Mouse (Mus musculus) spleen, postnatal 10 days (tissue): ENCODE measurements around the gene Polr3gl.

Source experiments
- DNase-seq, 2 experiments: peaks; one replicate each; pipeline ENCODE4 v3.0.0; 2021 to 2022; ENCODE audit warnings: low spot score in 2 of 2

Polr3gl gene

DNA sequence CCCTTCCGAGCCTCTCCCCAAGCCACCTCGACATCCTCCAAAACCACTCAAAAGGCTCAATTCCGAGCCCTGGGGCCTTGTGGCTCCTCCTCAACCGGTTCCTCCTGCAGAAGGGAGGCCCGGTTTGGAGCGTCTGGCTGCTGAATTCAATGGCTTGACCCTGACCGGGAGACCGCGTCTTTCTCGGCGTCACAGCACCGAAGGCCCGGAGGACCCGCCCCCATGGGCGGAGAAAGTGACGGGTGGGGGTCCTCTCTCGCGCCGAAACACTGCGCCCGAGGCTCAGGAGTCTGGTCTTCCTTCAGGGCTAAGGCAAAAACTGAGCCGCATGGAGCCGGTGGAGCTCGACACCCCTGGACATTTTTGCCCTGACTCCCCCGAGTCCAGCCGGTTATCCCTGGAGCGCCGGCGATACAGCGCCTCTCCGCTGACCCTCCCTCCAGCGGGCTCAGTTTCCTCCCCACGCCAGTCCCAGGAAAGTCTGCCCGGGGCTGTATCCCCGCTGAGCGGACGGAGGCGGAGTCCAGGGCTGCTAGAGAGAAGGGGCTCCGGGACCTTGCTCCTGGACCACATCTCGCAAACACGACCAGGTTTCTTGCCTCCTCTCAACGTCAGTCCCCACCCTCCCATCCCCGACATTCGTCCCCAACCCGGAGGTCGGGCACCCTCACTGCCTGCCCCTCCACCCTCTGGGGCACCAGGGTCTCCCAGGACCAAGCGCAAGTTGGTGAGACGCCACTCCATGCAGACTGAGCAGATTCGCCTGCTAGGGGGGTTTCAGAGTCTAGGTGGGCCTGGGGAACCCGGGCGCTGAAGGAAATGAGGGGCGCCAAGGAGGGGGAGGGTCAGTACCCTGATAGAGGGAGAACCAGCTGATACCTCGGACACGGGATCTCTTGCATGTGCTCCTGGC lies 4.4 kb upstream of the Polr3gl start:
- DNase-seq = peak; percentile 11 to 29

DNA sequence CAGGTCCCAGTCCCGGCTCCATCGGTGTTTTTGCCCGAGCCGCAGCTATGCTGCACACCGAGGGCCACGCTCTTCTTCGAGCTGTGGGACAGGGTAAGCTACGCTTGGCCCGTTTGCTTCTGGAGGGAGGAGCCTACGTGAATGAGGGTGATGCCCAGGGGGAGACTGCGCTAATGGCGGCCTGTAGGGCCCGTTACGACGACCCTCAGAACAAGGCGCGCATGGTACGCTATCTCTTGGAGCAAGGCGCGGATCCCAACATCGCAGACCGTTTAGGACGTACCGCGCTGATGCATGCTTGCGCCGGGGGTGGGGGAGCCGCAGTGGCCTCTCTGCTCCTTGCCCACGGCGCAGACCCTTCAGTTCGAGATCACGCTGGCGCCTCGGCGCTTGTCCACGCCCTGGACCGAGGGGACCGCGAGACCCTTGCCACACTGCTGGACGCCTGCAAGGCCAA lies 3.5 kb upstream of the Polr3gl start:
- DNase-seq = peak; percentile 9 to 19

DNA sequence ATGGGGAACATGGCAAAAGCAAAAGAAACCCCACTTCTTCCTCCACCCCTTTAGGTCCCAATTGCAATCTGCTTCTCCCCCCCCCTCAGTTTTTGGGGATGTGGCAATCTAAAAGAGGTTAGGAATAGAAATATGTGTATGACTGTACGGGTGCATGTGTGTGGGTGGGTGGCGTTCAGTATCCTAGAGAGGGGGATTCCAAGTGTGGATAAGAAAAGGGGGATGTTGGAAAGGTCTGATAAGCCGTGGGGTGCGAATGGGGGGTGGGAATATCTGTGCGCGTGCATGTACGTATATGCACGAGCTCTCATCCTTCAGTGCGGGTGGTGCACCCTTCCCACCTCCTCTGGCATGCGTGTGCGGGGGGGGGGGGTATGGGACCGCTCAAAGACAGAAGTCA lies 2.9 kb upstream of the Polr3gl start:
- DNase-seq = no peak

- DNase-seq = peak in 1 of 2 experiments; percentile 22
Measured at GRCm38 (mm10) chr3:96596228-96596707, 2.3 kb upstream of the Polr3gl start, which contains the start of gene Ankrd34a. TSS of gene Ankrd34a (plus strand) at chr3:96596636.

DNA sequence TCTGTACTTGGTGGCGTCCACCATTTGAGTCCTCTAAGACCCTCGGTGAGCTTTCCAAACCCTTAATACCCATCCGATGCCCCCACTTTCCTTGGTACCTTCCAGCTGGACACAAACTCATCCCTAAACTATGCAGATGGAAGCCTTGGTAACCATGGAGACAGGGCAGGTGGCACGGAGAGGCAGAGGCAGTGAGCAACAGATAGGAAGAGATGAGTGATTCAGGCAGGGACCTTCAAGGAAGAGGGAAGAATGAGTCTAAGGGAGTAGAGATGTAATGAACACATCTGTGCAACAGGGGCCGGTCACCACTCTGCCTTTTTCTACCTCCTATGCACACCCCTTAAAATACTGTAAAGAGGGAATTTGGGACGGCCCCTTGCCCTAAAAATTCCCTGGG lies 1.7 kb upstream of the Polr3gl start:
- no peak for DNase-seq

DNA sequence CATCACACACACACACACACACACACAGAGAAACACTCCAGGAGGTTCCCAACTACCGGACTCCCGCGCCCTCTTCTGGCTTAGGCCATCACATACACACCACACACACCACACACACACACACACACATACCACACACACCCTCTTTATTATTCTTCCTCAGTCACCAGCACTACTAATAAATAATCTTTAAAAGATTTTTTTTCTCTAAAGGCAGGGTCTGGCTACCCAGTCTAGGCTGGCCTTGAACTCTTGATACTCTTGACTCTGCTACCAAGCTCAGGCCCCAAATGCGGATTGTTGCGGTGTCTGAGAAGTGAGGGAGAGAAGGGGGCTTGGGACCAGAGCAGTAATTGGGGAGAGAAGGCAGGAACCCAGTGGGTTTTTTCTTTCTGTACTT lies 870 bp upstream of the Polr3gl start:
- DNase-seq = no peak

DNA sequence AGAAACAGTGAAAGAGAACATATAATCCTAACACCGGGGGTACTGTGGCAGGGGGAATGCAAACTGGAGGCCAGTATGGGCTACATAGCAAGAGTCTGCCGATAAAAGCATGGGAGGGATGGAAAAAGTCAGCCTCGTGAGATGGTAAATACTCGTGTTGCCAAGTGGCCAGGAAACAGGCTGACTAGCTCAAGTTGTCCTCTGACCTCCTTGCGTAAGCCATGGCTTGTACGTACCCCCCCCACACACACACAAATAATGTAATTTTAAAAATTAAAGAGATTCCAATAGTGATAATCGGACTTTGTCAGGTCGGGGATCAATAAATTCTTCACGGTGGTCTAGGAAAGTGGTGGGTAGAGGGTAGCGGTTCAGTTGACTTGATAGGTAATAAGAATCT lies 607 bp downstream of the Polr3gl start:
- no peak for DNase-seq

DNA sequence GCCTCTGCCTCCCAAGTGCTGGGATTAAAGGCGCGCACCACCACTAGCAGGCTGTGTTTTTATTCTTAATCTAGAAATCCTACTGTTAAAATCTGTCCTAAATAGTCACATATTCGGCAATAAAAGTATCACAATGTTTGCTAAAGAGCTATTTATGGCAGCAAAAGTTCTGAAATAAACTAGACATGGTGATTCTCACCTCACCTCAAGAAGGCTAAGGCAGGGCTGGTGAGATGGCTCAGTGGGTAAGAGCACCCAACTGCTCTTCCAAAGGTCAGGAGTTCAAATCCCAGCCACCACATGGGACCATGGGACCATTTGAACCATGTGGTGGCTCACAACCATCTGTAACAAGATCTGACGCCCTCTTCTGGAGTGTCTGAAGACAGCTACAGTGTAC lies 3.3 kb downstream of the Polr3gl start:
- no peak for DNase-seq

DNA sequence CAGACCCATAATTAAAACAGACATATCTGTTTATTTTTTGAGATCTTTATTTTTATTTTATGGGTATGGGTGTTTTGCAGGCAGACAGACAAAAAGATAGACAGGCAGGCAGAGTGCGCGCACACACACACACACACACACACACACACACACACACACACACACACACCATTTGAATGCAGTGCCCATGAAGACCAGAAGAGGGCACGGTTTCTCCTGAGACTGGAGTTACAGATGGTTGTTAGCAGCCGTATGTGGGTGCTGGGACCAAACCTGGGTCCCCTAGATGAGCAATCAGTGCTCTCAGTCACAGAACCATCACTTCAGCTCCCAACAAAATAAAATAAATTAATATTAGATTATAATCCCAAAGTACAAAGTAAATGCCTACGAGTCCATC lies 10.6 kb downstream of the Polr3gl start:
- no peak for DNase-seq

DNA sequence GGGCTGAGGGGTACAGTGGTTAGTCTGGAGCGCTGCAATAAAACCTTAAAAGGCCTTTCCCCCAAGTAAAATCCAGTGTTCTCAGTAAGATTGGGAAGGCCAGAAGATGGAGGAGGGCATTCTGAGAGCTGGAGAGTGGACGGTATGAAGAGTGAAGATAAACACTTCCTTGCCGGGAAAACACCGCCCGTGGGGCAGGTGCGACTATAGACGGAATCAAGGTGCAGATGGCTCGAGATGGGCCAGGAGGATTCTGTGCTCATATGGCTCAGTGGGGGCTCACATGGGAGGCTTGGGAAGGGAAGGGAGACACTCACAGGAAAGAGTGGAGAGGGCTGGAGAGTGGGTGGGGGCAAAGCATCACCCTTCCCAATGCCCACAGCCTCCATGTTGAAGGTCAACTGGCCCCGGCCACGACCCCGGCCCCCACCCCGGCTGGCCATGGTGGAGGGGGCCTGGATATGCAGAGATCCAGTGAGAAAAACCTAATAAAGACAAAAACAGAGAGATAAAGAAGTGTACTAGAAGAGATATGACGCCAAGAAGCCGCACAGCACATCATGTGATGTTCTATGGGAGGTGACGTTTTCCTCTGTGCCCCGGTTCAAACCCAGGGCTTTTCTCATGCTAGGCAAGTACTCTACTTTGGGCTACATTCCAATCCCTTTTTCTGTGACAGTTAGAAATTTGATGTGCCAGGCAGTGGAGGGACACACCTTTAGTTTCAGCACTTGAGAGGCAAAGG lies 12.0 kb downstream of the Polr3gl start:
- DNase-seq = no peak

DNA sequence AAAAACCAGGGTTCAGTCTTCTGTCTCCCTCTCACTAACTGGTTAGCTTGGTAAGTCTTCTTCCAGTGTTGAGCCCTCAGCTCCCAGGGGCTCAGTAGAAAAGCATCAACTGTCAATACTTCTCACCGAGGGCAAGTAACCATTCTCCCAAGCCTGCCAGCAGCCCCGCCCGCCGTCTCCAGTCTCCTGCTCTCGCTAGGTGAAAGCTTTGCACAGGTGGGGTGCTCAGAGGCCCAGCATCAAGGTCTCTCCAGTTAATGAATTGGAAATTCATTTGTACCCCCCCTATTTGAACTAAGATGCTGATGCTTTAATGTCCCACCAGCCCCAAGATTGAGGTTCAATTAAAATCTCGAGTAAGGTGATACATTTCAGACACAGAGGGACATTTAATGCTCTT lies 12.8 kb downstream of the Polr3gl start:
- no peak for DNase-seq

DNA sequence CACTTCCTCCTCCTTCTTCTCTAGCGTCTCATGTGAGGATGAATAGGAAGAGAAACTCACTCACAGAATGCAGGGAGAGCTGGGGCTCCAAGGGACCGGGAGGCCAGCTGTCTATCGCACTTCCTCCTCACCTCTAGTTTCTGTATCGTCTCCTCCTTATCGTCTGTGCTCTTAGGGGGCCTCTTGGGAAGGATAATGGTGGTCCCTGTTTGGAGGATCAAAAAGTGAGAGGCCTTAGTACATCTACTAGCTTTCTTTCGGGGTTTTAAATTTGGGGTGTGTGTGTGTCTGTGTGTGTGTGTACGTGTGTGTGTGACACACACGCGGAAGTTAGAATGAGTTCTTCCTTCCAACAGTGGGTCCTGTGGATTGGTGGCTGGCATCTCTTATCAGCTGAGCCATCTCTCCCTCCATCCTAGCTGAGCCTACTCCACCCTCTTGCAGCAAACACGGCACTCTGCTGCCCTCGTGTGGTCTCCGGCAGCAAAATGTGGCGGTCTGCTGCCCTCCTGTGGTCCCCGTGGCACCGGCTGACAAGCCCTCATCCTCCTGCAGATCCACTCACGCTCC lies 14.0 kb downstream of the Polr3gl start:
- DNase-seq = peak; percentile 84 to 90

DNA sequence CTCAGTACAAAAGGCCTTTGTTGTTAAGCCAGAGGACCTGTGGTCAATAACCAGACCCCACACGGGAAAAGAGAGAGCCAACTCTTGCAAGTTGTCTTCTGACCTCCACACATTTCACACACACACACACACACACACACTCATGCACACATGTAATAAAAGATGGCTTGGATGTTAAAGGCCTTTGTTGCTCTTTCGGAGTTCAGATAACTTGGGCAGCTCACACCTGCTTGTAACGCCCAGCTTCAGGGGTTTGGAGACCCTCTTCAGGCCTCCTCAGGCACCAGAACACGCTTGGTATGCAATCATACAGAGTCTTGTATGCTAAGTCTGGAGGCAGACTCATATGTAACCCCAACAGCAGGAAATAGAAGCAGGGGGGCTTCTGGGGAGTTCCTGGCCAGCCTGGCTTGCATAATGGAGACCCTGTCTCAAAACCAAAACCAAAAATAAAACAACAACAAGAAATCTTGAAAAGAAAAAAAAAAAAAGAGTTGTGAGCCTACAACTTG lies 14.7 kb downstream of the Polr3gl start:
- DNase-seq = no peak

DNA sequence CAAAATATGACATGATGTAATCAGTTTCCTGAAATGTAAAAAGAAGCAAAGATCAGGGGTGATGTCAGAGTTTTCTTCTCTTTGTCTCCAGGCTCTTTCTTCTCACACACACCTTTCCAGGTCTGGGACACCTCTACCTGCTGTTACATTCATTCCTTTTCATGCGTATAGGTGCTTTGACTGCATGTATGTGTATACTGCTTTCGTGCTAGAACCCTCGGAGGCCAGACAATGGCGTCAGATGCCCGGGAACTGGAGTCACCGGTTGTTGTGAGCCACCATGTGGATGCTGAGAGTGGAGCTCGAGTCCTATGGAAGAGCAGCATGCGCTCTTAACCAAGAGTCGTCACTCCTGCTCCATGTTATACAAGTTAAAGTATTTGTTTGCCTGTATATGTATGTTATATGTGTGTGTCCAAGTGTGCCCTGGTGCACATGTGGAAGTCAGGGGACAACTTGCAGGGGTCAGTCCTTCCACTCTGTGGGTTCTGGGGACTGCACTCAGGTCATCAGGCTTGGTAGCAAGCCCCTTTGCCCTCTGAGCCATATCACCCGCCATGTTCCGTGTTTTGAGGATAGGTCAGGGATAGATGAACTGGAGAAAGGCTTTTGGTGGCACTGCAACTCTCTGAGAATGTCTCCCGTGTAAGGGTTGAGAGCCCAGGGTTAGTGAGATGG lies 15.3 kb downstream of the Polr3gl start:
- no peak for DNase-seq

GRCm38 (mm10) chr3:96577566-96577965 lies 16.4 kb downstream of the Polr3gl start:
- no peak for DNase-seq

DNA sequence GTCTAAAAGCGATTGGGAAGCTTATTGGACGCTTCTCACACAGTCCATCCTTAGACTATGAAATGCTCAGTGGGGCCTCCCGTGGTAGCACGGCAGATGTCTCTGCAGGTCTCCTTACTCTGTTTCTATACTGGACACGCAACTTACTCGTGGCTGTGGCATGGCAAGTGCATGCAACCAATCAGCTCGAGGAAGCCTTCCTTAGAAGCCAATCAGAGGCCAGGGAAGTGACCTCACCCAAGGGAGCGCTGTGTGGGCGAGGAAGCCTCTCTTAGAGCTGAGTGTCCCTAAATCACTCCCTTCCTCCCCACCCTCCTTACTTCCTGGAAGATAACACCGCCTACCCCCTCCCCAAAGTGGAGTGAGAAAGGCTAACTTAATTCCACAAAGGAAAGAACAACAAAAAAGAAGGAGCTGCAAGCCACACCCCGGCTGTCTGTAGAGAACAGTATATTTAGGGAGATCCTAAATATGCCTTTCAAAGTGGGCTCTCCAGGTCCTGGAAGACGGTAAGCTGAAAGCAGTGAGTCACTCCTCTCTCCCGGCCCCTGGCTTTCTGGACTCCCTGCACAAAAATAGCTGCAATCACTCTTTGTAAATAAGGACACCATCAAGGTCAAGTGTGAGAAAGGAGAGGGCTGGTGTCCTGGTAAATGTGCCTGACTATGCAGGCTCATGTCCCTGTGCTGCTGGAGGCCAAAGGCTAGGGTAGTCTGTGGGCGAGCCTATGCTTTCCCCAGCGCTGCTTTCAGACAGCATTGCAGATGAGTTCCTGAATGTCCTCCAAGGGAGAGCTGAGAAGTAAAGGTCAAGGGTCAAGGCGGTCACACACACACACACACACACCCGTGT lies 17.1 kb downstream of the Polr3gl start, which contains the start of gene Gm16253:
TSS of gene Gm16253 (plus strand) at position 295 of the 852 bp plus-strand sequence.
- DNase-seq = peak; percentile 71 to 91

DNA sequence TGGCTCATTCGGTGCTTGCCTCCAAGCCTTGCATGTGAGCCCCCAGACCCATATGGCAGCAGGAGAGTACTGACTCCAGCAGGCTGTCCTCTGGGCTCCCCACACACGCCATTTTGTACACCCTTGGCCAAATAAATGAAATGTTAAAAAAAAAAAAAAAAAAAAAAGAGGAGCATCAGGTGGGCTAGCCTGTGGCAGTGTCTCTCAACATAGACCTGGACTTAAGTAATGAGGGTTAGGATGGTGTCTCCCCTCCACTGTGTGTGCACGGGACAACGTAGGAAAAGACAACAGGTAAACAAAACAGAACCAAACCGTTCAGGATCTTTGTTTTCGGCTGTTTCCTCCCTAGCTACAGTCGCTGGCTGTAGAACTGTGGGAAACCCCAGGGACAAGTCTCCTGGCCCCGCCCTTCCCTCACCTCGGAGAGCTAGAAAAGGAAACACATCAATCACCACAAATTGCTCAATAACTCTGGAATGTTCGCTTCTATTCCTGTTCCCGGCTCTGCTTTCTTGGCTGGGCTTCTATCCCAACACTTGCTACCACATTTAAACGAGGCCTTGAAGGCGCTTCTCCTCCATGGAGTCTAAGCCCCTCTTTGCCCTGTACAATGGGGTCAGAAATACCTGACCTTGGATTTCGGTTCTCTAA lies 17.8 kb downstream of the Polr3gl start:
- no peak for DNase-seq

DNA sequence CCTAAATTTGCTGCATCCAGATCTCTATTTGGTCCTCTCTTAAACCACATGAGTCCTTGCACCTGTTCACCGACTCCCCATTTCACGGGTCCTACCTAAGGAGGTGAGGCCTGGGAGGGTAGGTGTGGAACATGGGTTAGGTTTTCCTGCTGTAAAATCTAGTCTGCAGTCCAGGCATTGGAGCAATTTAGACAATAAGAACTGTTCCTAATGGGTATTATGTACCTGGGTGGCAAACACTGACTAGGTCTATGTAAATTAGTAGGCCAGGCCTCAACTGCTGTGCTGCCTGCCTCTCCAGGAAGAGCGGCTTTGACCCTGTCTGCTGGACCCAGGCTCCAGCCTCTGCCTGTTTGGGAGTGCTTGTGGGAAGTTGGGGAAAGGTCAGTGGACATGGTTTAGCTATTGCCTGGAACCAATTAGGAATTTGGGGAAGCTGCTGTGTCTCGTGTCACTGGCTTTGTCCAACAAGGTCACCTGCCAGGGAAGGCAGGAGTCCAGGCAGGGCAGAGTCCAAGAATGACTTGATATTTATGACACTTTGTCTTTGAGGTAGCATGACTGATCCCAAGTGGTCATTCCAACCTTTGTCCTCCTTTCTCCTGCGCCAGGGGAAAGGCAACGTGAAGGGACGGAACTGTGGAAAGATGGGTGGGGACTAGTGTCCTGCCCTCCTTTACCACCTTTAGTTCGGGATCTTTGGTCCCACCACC lies 18.6 kb downstream of the Polr3gl start:
- DNase-seq = no peak
